Mouse (Mus musculus) retina, postnatal 7 days (tissue): Measurements from ENCODE around the gene Bola1.
"Not testable (repeated sequence)": the region's sequence is repeated elsewhere in the genome, so short reads cannot be mapped to it uniquely, and the experiment has no call there.

Source experiments
- DNase-seq: peaks from one replicate; pipeline ENCODE4 v3.0.0-alpha.2; 2012; ENCODE audit warnings: low read depth, low spot score

The Bola1 gene

GRCm38 (mm10) chr3:96219661-96220130 is at the start of gene Bola1, which contains the start of gene Hist2h2ab:
Bola1 (minus strand) TSS chr3:96219709.
Hist2h2ab (plus strand) TSS chr3:96219865.
- peak; percentile 68 for DNase-seq

DNA sequence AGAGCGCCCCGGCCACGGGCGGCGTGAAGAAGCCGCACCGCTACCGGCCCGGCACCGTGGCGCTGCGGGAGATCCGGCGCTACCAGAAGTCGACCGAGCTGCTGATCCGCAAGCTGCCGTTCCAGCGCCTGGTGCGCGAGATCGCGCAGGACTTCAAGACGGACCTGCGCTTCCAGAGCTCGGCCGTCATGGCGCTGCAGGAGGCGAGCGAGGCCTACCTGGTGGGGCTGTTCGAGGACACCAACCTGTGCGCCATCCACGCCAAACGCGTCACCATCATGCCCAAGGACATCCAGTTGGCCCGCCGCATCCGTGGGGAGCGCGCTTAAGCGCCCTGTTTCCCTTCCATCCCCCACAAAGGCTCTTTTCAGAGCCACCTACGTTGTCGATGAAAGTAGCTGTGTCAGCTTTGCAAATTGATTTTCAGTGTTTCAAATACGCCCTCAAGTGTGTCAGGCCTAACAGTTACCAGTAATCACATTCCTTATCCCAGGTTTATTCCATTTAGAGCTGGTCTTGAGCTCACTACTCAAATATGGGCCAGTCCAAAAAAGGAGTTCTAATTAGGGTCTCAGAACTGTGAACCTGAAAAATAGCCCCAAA is 49.4 kb upstream of the Bola1 start:
- DNase-seq, result not testable (repeated sequence)

DNA sequence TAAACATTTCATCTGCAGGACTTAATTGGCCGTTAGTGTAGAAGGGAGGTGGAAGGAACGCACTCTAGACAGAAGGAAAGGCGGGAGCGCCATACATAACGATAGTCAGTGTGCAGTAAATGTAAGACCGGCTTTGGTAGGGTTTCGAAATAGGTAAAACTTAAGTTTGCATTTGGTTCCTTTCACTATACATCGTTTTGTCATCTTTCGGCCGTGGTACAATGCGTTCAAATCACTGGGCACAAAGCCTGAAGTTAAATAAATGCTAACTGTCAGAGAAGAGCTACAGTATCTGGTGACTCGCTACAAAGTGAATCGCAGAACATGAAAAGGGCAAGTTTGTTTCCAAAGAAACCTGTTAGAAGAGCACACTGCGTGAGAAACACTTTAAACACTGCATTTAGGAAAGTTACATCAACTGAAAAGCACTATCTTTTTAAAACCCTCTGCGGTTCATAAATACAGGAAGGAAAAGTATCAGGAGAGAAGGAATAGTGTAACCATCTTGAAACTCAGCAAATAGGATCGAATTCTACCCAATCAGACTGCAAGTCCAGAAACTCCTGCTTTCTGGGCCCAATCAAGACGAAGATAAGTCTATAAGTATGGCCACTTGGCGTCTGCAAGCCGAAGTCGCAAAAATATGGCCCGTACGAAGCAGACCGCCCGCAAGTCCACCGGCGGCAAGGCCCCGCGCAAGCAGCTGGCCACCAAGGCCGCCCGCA is 48.7 kb upstream of the Bola1 start, which contains the start of gene Hist2h3b:
Hist2h3b (plus strand) TSS at position 604 of the 725 bp plus-strand sequence.
- DNase-seq, result peak; percentile 63

DNA sequence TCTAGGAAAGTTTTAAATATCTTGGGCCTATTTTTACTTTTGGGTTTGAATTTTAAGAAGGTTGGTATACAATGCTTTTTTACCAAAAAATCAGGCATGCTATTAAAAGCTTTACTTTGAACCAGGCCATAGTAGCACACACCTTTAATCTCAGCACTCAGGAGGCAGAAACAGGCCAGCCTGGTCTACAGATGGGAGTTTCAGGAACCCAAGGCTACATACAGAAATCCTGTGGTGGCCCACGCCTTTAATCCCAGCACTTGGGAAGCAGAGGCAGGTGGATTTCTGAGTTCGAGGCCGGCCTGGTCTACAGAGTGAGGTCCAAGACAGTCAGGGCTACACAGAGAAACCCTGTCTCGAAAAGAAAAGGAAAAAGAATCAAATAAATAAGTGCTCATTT is 48.0 kb upstream of the Bola1 start:
- no peak for DNase-seq

GRCm38 (mm10) chr3:96266132-96266710 is 46.7 kb upstream of the Bola1 start:
- no peak for DNase-seq

DNA sequence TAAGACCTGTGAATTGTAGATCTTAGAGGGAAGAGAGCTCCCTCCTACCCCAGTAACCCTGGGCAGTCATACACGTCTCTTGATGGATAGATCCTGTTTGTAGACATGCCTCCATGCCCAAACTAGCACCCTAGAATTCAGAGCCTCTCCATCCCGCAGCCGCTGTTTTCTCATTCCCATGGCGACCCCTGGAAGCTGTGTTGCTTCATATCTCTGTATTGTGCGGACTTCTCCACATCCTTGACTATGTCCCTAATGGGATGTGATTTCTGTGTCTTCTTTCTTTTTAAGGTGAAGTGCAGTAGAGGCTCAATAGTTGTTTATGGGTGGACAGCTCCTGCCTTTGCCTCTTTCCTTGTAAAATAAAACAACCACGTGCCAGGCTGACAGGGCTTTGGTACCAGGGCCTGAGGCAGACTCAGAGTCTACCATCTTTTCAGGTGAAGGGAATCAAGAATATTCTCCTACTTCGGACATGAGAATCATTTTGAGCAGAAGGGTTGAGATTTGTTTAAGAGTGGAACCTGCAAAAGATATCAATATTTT is 45.0 kb upstream of the Bola1 start:
- DNase-seq, result no peak

GRCm38 (mm10) chr3:96263558-96264403 is 44.3 kb upstream of the Bola1 start:
- DNase-seq, result no peak

DNA sequence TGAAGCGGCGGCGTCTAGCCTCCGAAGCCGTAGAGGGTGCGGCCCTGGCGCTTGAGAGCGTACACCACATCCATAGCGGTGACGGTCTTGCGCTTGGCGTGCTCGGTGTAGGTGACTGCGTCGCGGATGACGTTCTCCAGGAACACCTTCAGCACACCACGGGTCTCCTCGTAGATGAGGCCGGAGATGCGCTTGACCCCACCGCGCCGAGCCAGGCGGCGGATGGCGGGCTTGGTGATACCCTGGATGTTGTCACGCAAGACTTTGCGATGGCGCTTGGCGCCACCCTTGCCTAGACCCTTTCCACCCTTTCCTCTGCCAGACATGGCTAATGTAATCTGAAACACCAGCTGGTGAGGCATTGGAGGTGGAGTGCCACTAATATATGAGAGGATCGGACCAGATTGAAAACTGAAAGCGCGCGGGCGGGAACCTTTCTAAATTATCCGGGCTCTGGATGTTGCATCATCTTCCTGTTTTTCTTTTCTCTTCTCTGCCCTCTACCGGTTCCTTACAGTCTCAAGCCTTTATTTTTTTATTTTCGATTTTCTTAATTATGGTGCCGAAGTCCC is 43.6 kb upstream of the Bola1 start, which contains the start of gene Hist2h4:
Hist2h4 (minus strand) TSS at position 333 of the 572 bp plus-strand sequence.
- DNase-seq, result peak; percentile 86

- peak; percentile 38 for DNase-seq
Observed at GRCm38 (mm10) chr3:96262216-96262875, 42.8 kb upstream of the Bola1 start.

GRCm38 (mm10) chr3:96261623-96262022 is 42.1 kb upstream of the Bola1 start:
- DNase-seq, result no peak

GRCm38 (mm10) chr3:96260220-96260619 is 40.7 kb upstream of the Bola1 start:
- DNase-seq, result no peak

DNA sequence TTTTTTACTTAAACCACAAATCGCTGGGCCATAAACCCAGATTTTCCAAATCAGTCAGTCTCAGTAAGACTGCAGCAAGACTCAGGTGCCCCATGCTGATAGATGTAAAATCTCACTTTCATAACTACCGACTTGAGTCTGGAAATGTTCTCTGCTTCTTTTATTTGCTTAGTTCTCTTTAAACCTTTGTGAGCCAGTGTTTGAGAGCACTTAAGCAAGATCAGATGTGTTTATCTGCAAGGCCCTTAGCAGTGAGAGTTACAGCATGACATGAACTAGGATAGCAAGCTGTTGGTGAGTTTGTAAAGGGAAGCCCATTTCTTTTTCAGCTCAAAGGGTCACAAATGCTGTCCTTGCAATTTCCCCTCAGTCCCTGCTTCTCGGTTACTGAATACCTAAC is 37.7 kb upstream of the Bola1 start:
- DNase-seq, result no peak

GRCm38 (mm10) chr3:96255926-96256593 is 36.6 kb upstream of the Bola1 start:
- DNase-seq, result no peak

GRCm38 (mm10) chr3:96254683-96255355 is 35.3 kb upstream of the Bola1 start:
- peak; percentile 52 for DNase-seq

- DNase-seq, result no peak
Observed at GRCm38 (mm10) chr3:96251787-96252186, 32.3 kb upstream of the Bola1 start.

- DNase-seq, result no peak
Observed at GRCm38 (mm10) chr3:96250890-96251289, 31.4 kb upstream of the Bola1 start.

DNA sequence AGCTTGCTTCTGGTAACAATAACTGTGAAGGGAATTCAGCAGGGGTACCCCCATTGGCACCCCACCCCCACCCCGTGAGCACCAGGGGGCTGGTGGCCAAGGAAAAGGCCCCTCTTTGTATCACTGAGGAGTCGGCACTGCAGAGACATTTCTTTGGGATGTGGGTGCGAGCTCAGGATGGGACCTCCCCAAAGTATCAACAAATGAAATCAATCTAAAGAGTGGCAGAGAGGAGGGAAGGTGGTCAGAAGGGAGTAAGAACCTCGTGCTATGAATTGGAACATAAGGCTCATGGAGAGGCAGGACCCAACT is 29.5 kb upstream of the Bola1 start:
- DNase-seq, result no peak

DNA sequence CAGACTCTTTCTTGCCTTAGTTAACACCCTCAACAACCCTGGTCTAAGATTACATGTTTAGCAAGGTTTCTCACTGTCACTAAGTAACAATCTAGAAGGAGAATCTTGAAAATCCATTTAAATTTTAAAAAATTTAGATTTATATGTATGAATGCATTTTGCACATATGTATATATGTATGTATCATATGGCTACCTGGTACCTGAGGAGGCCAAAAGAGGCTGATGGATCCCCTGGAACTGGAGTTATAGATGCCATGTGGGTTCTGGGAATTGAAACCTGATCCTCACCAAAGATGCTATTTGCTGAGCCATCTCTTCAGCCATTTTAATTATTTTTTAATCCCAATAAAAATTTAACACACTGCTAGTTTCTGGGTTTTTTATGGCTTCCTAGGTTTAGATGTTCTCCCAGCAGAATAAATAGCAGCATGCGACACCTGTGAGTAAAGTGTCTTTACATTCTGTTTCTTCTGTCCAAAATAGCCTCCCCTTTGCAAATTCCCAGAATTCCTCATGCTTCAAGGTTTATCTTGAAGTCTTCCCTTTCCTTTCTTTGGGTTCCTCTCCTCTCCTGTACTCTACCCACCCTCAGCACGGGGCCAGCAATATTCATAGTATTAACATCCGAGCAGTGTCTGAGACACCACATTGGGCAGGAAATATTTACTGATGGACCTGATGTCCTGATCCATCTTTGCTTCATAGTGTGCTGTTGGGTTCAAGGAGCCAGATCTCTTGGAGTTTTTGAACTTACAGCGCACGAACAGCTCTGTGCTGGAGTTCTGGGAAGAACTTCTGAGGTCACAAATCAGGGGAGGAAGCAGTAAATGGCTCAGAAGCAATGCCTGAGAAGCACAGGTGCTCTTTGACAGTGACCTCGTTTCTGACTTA is 28.9 kb upstream of the Bola1 start:
- no peak for DNase-seq
